Mouse (Mus musculus): ENCODE results near the gene Adamts2. TPM values are rescaled to one million over a fixed set of nuclear protein-coding genes. Genes with fewer than 3 reads are reported as not detected.

Adamts2 gene
- polyA plus RNA-seq, 1 experiment, result 2.6 TPM

GRCm38 (mm10) chr11:50683821-50684220 lies 81.9 kb downstream of the Adamts2 start:
- H3K4me3 ChIP-seq (ENCODE audit: low read depth, low read length), result no peak overlapping the region
- no peak for TF ChIP-seq CTCF (IDR thresholded peaks at IDR 0.05; ENCODE audit: extremely low read depth, insufficient read length, insufficient replicate concordance, low read depth, low read length)
- H3K36me3 ChIP-seq (ENCODE audit: control insufficient read depth, insufficient read depth, low read length), result no peaks in the 10 kb centered on the region
- no peaks in the 10 kb centered on the region for H3K4me1 ChIP-seq (ENCODE audit: control insufficient read depth, insufficient read depth, insufficient read length, low read length)
- WGBS, result 61% methylated on average over 2 of the region's 2 CpGs
- no peak overlapping the region for H3K27ac ChIP-seq (ENCODE audit: insufficient read depth, low read depth, low read length)
- H3K27me3 ChIP-seq (ENCODE audit: control insufficient read depth, insufficient read depth, low read length), result no peaks in the 10 kb centered on the region

GRCm38 (mm10) chr11:50688584-50688983 lies 86.7 kb downstream of the Adamts2 start:
- H3K27ac ChIP-seq (ENCODE audit: insufficient read depth, low read depth, low read length), result no peak overlapping the region
- H3K36me3 ChIP-seq (ENCODE audit: control insufficient read depth, insufficient read depth, low read length), result no peaks in the 10 kb centered on the region
- H3K27me3 ChIP-seq (ENCODE audit: control insufficient read depth, insufficient read depth, low read length), result no peaks in the 10 kb centered on the region
- no peak overlapping the region for H3K4me3 ChIP-seq (ENCODE audit: low read depth, low read length)
- TF ChIP-seq CTCF (IDR thresholded peaks at IDR 0.05; ENCODE audit: extremely low read depth, insufficient read length, insufficient replicate concordance, low read depth, low read length), result no peak
- TF ChIP-seq POLR2A (IDR thresholded peaks at IDR 0.05; ENCODE audit: low read depth, low read length), result no peak
- WGBS, result 87% methylated on average over 3 of the region's 3 CpGs
- H3K4me1 ChIP-seq (ENCODE audit: control insufficient read depth, insufficient read depth, insufficient read length, low read length), result no peaks in the 10 kb centered on the region

- TF ChIP-seq POLR2A (IDR thresholded peaks at IDR 0.05; ENCODE audit: low read depth, low read length) (no peak), CTCF (IDR thresholded peaks at IDR 0.05; ENCODE audit: extremely low read depth, insufficient read length, insufficient replicate concordance, low read depth, low read length) (no peak)
- 91% methylated on average over 4 of the region's 4 CpGs for WGBS
- Histone ChIP-seq H3K36me3 (ENCODE audit: control insufficient read depth, insufficient read depth, low read length) (no peaks in the 10 kb centered on the region), H3K4me3 (ENCODE audit: low read depth, low read length) (no peak overlapping the region), H3K4me1 (ENCODE audit: control insufficient read depth, insufficient read depth, insufficient read length, low read length) (no peaks in the 10 kb centered on the region), H3K27me3 (ENCODE audit: control insufficient read depth, insufficient read depth, low read length) (no peaks in the 10 kb centered on the region), H3K27ac (ENCODE audit: insufficient read depth, low read depth, low read length) (no peak overlapping the region)
Measured at GRCm38 (mm10) chr11:50689672-50690071, 87.8 kb downstream of the Adamts2 start.

- no peaks in the 10 kb centered on the region for H3K36me3 ChIP-seq (ENCODE audit: control insufficient read depth, insufficient read depth, low read length)
- TF ChIP-seq CTCF (IDR thresholded peaks at IDR 0.05; ENCODE audit: extremely low read depth, insufficient read length, insufficient replicate concordance, low read depth, low read length) (no peak), POLR2A (IDR thresholded peaks at IDR 0.05; ENCODE audit: low read depth, low read length) (no peak)
- H3K27me3 ChIP-seq (ENCODE audit: control insufficient read depth, insufficient read depth, low read length), result no peaks in the 10 kb centered on the region
- WGBS, result 79% methylated on average over 12 of the region's 12 CpGs
- H3K4me3 ChIP-seq (ENCODE audit: low read depth, low read length), result no peak overlapping the region
- no peak overlapping the region for H3K27ac ChIP-seq (ENCODE audit: insufficient read depth, low read depth, low read length)
- no peaks in the 10 kb centered on the region for H3K4me1 ChIP-seq (ENCODE audit: control insufficient read depth, insufficient read depth, insufficient read length, low read length)
Measured at GRCm38 (mm10) chr11:50699971-50700370, 98.1 kb downstream of the Adamts2 start.

DNA sequence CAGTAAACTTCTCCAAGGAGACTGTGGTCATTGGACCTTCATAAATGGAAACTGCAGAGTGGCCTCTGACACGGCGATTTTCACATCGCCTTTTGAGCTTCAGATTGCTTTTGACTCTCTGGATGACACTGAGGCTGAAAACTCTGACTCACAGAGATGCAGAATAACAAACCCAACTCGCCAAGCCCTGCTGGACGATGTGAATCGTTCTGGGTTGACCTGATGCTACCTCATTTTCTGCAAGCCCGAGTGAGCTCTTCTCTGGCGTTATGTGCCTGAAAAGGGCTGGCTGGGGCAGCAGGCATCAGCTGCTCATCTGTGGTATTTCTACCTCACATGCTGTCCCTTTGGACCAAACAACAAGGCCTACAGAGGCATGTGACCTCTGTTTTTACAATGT lies 98.6 kb downstream of the Adamts2 start:
- WGBS, result 86% methylated on average over 8 of the region's 8 CpGs
- no peak overlapping the region for H3K4me3 ChIP-seq (ENCODE audit: low read depth, low read length)
- TF ChIP-seq CTCF (IDR thresholded peaks at IDR 0.05; ENCODE audit: extremely low read depth, insufficient read length, insufficient replicate concordance, low read depth, low read length) (no peak), POLR2A (IDR thresholded peaks at IDR 0.05; ENCODE audit: low read depth, low read length) (no peak)
- no peaks in the 10 kb centered on the region for H3K36me3 ChIP-seq (ENCODE audit: control insufficient read depth, insufficient read depth, low read length)
- H3K27ac ChIP-seq (ENCODE audit: insufficient read depth, low read depth, low read length), result no peak overlapping the region
- H3K27me3 ChIP-seq (ENCODE audit: control insufficient read depth, insufficient read depth, low read length), result no peaks in the 10 kb centered on the region
- H3K4me1 ChIP-seq (ENCODE audit: control insufficient read depth, insufficient read depth, insufficient read length, low read length), result no peaks in the 10 kb centered on the region

- 81% methylated on average over 7 of the region's 7 CpGs for WGBS
- H3K36me3 ChIP-seq (ENCODE audit: control insufficient read depth, insufficient read depth, low read length), result no peaks in the 10 kb centered on the region
Measured at GRCm38 (mm10) chr11:50703397-50703796, 101.5 kb downstream of the Adamts2 start.

GRCm38 (mm10) chr11:50704511-50704910 lies 102.6 kb downstream of the Adamts2 start:
- H3K27ac ChIP-seq (ENCODE audit: insufficient read depth, low read depth, low read length), result no peak overlapping the region
- no peaks in the 10 kb centered on the region for H3K4me1 ChIP-seq (ENCODE audit: control insufficient read depth, insufficient read depth, insufficient read length, low read length)
- H3K36me3 ChIP-seq (ENCODE audit: control insufficient read depth, insufficient read depth, low read length), result no peaks in the 10 kb centered on the region
- TF ChIP-seq POLR2A (IDR thresholded peaks at IDR 0.05; ENCODE audit: low read depth, low read length), result no peak
- TF ChIP-seq CTCF (IDR thresholded peaks at IDR 0.05; ENCODE audit: extremely low read depth, insufficient read length, insufficient replicate concordance, low read depth, low read length), result no peak
- H3K4me3 ChIP-seq (ENCODE audit: low read depth, low read length), result no peak overlapping the region
- no peaks in the 10 kb centered on the region for H3K27me3 ChIP-seq (ENCODE audit: control insufficient read depth, insufficient read depth, low read length)
- 76% methylated on average over 2 of the region's 2 CpGs for WGBS

More at GRCm38 (mm10) chr11:50703397-50703796, 101.5 kb downstream of the Adamts2 start:
- no peaks in the 10 kb centered on the region for H3K27me3 ChIP-seq (ENCODE audit: control insufficient read depth, insufficient read depth, low read length)
- TF ChIP-seq CTCF (IDR thresholded peaks at IDR 0.05; ENCODE audit: extremely low read depth, insufficient read length, insufficient replicate concordance, low read depth, low read length), result no peak
- no peak overlapping the region for H3K4me3 ChIP-seq (ENCODE audit: low read depth, low read length)
- H3K27ac ChIP-seq (ENCODE audit: insufficient read depth, low read depth, low read length), result no peak overlapping the region
- H3K4me1 ChIP-seq (ENCODE audit: control insufficient read depth, insufficient read depth, insufficient read length, low read length), result no peaks in the 10 kb centered on the region

DNA sequence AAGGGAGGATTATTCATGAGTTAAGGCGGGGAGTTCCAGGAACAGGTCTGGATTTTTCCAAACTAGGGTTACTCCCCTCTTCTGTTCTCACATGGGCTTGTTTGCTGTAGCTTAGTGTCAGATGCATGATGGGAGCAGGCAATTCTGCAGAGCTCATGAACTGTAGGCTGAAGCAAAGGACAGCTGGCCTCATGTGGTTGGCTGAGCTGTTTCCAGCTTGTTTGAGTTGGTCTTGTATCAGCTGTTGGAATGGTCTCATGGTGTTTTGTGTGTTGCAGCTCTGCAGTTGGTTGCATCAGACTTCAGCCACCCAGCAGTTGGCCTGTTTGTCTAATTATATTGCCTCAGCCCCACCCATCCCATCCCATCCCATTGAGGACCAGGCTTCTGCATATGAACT lies 105.4 kb downstream of the Adamts2 start:
- H3K27me3 ChIP-seq (ENCODE audit: control insufficient read depth, insufficient read depth, low read length), result no peaks in the 10 kb centered on the region
- H3K27ac ChIP-seq (ENCODE audit: insufficient read depth, low read depth, low read length), result no peak overlapping the region
- no peak for TF ChIP-seq CTCF (IDR thresholded peaks at IDR 0.05; ENCODE audit: extremely low read depth, insufficient read length, insufficient replicate concordance, low read depth, low read length)
- TF ChIP-seq POLR2A (IDR thresholded peaks at IDR 0.05; ENCODE audit: low read depth, low read length), result no peak
- WGBS, result 83% methylated on average over 1 of the region's 1 CpGs
- no peaks in the 10 kb centered on the region for H3K36me3 ChIP-seq (ENCODE audit: control insufficient read depth, insufficient read depth, low read length)
- no peaks in the 10 kb centered on the region for H3K4me1 ChIP-seq (ENCODE audit: control insufficient read depth, insufficient read depth, insufficient read length, low read length)
- no peak overlapping the region for H3K4me3 ChIP-seq (ENCODE audit: low read depth, low read length)
